Mouse (Mus musculus) hindbrain, embryonic 16.5 days (tissue): ENCODE measurements around the gene She. TPM values are rescaled to one million over a fixed set of nuclear protein-coding genes. Genes with fewer than 3 reads are reported as not detected.
"Not testable (repeated sequence)": the region's sequence is repeated elsewhere in the genome, so short reads cannot be mapped to it uniquely, and the experiment has no call there.

Experiments
- ATAC-seq: fragments of 200-750 bp; cut with Nextera tagmentation; 2 replicates; pipeline ENCODE4 v1.8.0; 2017; ENCODE audit warnings: moderate TSS enrichment, moderate library complexity
- H3K27ac ChIP-seq: fragments of 300-500 bp; sonication (generic); 2 replicates; pipeline ENCODE4 v1.5.1; 2014; ENCODE audit warnings: low read depth, mild to moderate bottlenecking, control low read depth, low read length, moderate library complexity
- H3K27me3 ChIP-seq: fragments of 300-500 bp; sonication (generic); replicated peaks from 2 replicates; pipeline ENCODE4 v1.6.1; 2014; ENCODE audit warnings: low read length; ENCODE audit not compliant: control insufficient read depth, insufficient read depth
- H3K36me3 ChIP-seq: fragments of 300-500 bp; sonication (generic); 2 replicates; pipeline ENCODE4 v1.6.1; 2014; ENCODE audit warnings: mild to moderate bottlenecking, low read length, moderate library complexity, mixed read lengths; ENCODE audit not compliant: control insufficient read depth, insufficient read depth
- H3K4me1 ChIP-seq: fragments of 300-500 bp; sonication (generic); 2 replicates; pipeline ENCODE4 v1.6.1; 2014; ENCODE audit warnings: low read depth, low read length; ENCODE audit not compliant: control insufficient read depth, insufficient read depth
- H3K4me2 ChIP-seq: fragments of 300-500 bp; sonication (generic); 2 replicates; pipeline ENCODE4 v1.6.1; 2014; ENCODE audit warnings: mild to moderate bottlenecking, low read length, control low read depth, moderate library complexity
- H3K4me3 ChIP-seq: fragments of 300-500 bp; sonication (generic); 2 replicates; pipeline ENCODE4 v1.5.1; 2014; ENCODE audit warnings: mild to moderate bottlenecking, low read length, control low read depth, moderate library complexity
- H3K9ac ChIP-seq: fragments of 300-500 bp; sonication (generic); 2 replicates; pipeline ENCODE4 v1.6.1; 2014; ENCODE audit warnings: low read depth, mild to moderate bottlenecking, control low read depth, low read length, moderate library complexity
- H3K9me3 ChIP-seq: fragments of 300-500 bp; sonication (generic); 2 replicates; pipeline ENCODE4 v1.6.1; 2014; ENCODE audit warnings: mild to moderate bottlenecking, low read length, moderate library complexity; ENCODE audit not compliant: control insufficient read depth
- WGBS: fragments of 180-500 bp; shearing (Covaris S2); extraction: QIAGEN DNeasy Blood & Tissue Kit; methylation state at CpG from one replicate; pipeline ENCODE4 v1.1.7; 2014; 5-methylcytosine and 5-hydroxymethylcytosine counted together
- polyA plus RNA-seq: library from polyadenylated mRNA; unstranded; fragments of >200 nt; fragmentation: Nextera tagmentation; extraction: Ambion mirVana; gene quantifications from 2 replicates; pipeline ENCODE4 v1.2.1, GENCODE M21; 2015

Gene She
- polyA plus RNA-seq, 1 experiment from 2014 or later = 1.2 TPM

GRCm38 (mm10) chr3:89799476-89799875, 31.7 kb upstream of the She start:
- peak overlapping the region; percentile 24; the same call in 1 of the 2 replicates for H3K4me2 ChIP-seq
- no peak for ATAC-seq
- H3K9ac ChIP-seq = no peak overlapping the region
- no peaks in the 10 kb centered on the region for H3K4me1 ChIP-seq
- no peaks in the 10 kb centered on the region for H3K27me3 ChIP-seq
- no peak overlapping the region for H3K4me3 ChIP-seq
- H3K36me3 ChIP-seq = no peaks in the 10 kb centered on the region
- H3K9me3 ChIP-seq = no peaks in the 10 kb centered on the region
- H3K27ac ChIP-seq = no peak overlapping the region
- 8% methylated on average over 13 of the region's 13 CpGs for WGBS

- not testable (repeated sequence) for H3K9me3 ChIP-seq, ATAC-seq, H3K27me3 ChIP-seq, H3K4me1 ChIP-seq, H3K4me2 ChIP-seq, H3K9ac ChIP-seq, H3K27ac ChIP-seq, H3K4me3 ChIP-seq, H3K36me3 ChIP-seq
- WGBS = 42% methylated on average over 3 of the region's 3 CpGs
Observed at GRCm38 (mm10) chr3:89800078-89800477, 31.1 kb upstream of the She start.

GRCm38 (mm10) chr3:89800774-89801506, 30.2 kb upstream of the She start:
- 70% methylated on average over 5 of the region's 5 CpGs for WGBS
- H3K4me1 ChIP-seq = no peaks in the 10 kb centered on the region
- H3K9ac ChIP-seq = no peak overlapping the region
- H3K27ac ChIP-seq = no peak overlapping the region
- H3K27me3 ChIP-seq = no peaks in the 10 kb centered on the region
- H3K4me2 ChIP-seq = no peak overlapping the region
- no peak for ATAC-seq
- no peak overlapping the region for H3K4me3 ChIP-seq
- H3K9me3 ChIP-seq = no peaks in the 10 kb centered on the region
- H3K36me3 ChIP-seq = no peaks in the 10 kb centered on the region

- H3K36me3 ChIP-seq = no peaks in the 10 kb centered on the region
- H3K4me2 ChIP-seq = no peak overlapping the region
- H3K9ac ChIP-seq = no peak overlapping the region
- 0 out of 2 replicates have a peak, but pooled peaks cover 4% of the 10 kb centered on the region for H3K9me3 ChIP-seq
- H3K27me3 ChIP-seq = no peaks in the 10 kb centered on the region
- no peaks in the 10 kb centered on the region for H3K4me1 ChIP-seq
- no peak for ATAC-seq
- 50% methylated on average over 3 of the region's 3 CpGs for WGBS
- H3K27ac ChIP-seq = no peak overlapping the region
- no peak overlapping the region for H3K4me3 ChIP-seq
Observed at GRCm38 (mm10) chr3:89801507-89801847, 29.7 kb upstream of the She start.

- Histone ChIP-seq H3K9ac (no peak overlapping the region), H3K4me2 (no peak overlapping the region), H3K27ac (no peak overlapping the region), H3K4me3 (no peak overlapping the region), H3K27me3 (no peaks in the 10 kb centered on the region), H3K9me3 (0 out of 2 replicates have a peak, but pooled peaks cover 4% of the 10 kb centered on the region), H3K36me3 (no peaks in the 10 kb centered on the region), H3K4me1 (no peaks in the 10 kb centered on the region)
- 66% methylated on average over 15 of the region's 15 CpGs for WGBS
- ATAC-seq = no peak
Observed at GRCm38 (mm10) chr3:89802876-89803275, 28.3 kb upstream of the She start.

- no peaks in the 10 kb centered on the region for H3K36me3 ChIP-seq
- H3K4me3 ChIP-seq = no peak overlapping the region
- H3K4me1 ChIP-seq = no peaks in the 10 kb centered on the region
- H3K4me2 ChIP-seq = no peak overlapping the region
- no peaks in the 10 kb centered on the region for H3K27me3 ChIP-seq
- ATAC-seq = no peak
- no peak overlapping the region for H3K27ac ChIP-seq
- 0 out of 2 replicates have a peak, but pooled peaks cover 6% of the 10 kb centered on the region for H3K9me3 ChIP-seq
- no peak overlapping the region for H3K9ac ChIP-seq
- WGBS = 77% methylated on average over 4 of the region's 4 CpGs
Observed at GRCm38 (mm10) chr3:89805179-89805578, 26.0 kb upstream of the She start.

GRCm38 (mm10) chr3:89806751-89807150, 24.4 kb upstream of the She start:
- no peak for ATAC-seq
- 0 out of 2 replicates have a peak, but pooled peaks cover 6% of the 10 kb centered on the region for H3K9me3 ChIP-seq
- 85% methylated on average over 2 of the region's 2 CpGs for WGBS
- H3K4me2 ChIP-seq = no peak overlapping the region
- no peaks in the 10 kb centered on the region for H3K4me1 ChIP-seq
- H3K36me3 ChIP-seq = no peaks in the 10 kb centered on the region
- H3K9ac ChIP-seq = no peak overlapping the region
- H3K4me3 ChIP-seq = no peak overlapping the region
- H3K27me3 ChIP-seq = no peaks in the 10 kb centered on the region
- H3K27ac ChIP-seq = no peak overlapping the region

GRCm38 (mm10) chr3:89807171-89807570, 24.0 kb upstream of the She start:
- H3K27ac ChIP-seq = no peak overlapping the region
- H3K27me3 ChIP-seq = no peaks in the 10 kb centered on the region
- ATAC-seq = no peak
- no peak overlapping the region for H3K4me3 ChIP-seq
- no peak overlapping the region for H3K9ac ChIP-seq
- no peaks in the 10 kb centered on the region for H3K4me1 ChIP-seq
- 0 out of 2 replicates have a peak, but pooled peaks cover 6% of the 10 kb centered on the region for H3K9me3 ChIP-seq
- 95% methylated on average over 3 of the region's 3 CpGs for WGBS
- no peaks in the 10 kb centered on the region for H3K36me3 ChIP-seq
- H3K4me2 ChIP-seq = no peak overlapping the region

GRCm38 (mm10) chr3:89807881-89808280, 23.3 kb upstream of the She start:
- Histone ChIP-seq H3K9me3 (0 out of 2 replicates have a peak, but pooled peaks cover 6% of the 10 kb centered on the region), H3K9ac (no peak overlapping the region), H3K27me3 (no peaks in the 10 kb centered on the region), H3K4me2 (no peak overlapping the region), H3K36me3 (no peaks in the 10 kb centered on the region), H3K4me3 (no peak overlapping the region), H3K27ac (no peak overlapping the region), H3K4me1 (no peaks in the 10 kb centered on the region)
- WGBS = 92% methylated on average over 5 of the region's 5 CpGs
- ATAC-seq = no peak
